ENCODE assay signal across 20 mouse cellular contexts in the genomic region with DNA sequence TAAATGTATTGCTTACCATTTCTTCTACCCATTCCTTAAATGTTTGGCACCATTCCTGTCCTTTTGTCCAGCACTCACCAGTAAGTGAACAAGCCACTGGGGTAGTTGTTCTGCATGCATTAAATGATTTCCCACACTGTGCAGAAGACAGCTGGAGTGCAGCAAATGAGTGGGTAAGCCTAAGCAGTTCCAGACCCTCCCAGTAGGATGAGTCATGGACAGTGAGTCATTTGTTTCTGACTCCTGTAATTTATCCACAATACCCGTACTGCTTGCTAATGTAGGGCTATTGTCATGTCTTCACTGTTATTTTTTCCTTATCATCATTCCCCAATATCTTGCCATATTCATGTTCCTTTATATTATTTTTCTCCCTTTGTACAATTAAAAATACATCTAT. TPM values are rescaled to one million over a fixed set of nuclear protein-coding genes. Genes with fewer than 3 reads are reported as not detected.
DNase-seq lines count a peak whose midpoint lies in the region; ATAC-seq lines count a peak whose summit lies in the region.
"Had no signal": no experiment of that assay in that cellular context is flagged by ENCODE, and none has a peak within 500 bp of the region (broad histone marks: within the 10 kb centered on the region; RNA-seq: fewer than 3 reads in every experiment).

No protein-coding gene starts in this region.

- no peaks in the 10 kb centered on the region for H3K36me3 ChIP-seq in hindbrain, embryonic 16.5 days (ENCODE audit: control insufficient read depth, insufficient read depth, low read length)
- H3K36me3 ChIP-seq: neural tube, embryonic 13.5 days had no signal

- peak; percentile 19 for DNase-seq in layer of hippocampus, adult 11-12 months (ENCODE audit: low spot score)
- no peak for DNase-seq in layer of hippocampus, postnatal 36 days
- peak; percentile 3 for DNase-seq in urinary bladder, postnatal 14 days (ENCODE audit: low spot score)
- no peak for DNase-seq in urinary bladder, postnatal 25 days (ENCODE audit: low spot score)
- DNase-seq in left cerebral cortex, postnatal 14 days (ENCODE audit: low spot score in 2 of 2), result peak; percentile 5 to 9
- no peak for DNase-seq in lung, postnatal 14 days
- DNase-seq: cerebellum, postnatal 25 days; heart, postnatal 14 days; kidney, adult 18-20 months; kidney, postnatal 36 days; thymus, postnatal 4 days had no signal

- 60% methylated on average over 1 of the region's 1 CpGs for WGBS in hindbrain, embryonic 16.5 days

- no peaks in the 10 kb centered on the region for H3K27me3 ChIP-seq in hindbrain, embryonic 16.5 days (replicated peaks; ENCODE audit: control insufficient read depth, insufficient read depth, low read length)
- H3K27me3 ChIP-seq: neural tube, embryonic 13.5 days had no signal

- H3K9me3 ChIP-seq in hindbrain, embryonic 16.5 days (ENCODE audit: control insufficient read depth, low read length), result no peaks in the 10 kb centered on the region
- H3K9me3 ChIP-seq: neural tube, embryonic 13.5 days had no signal

- intact Hi-C loops in left cerebral cortex, postnatal 14 days (cut with DNase I), result no loop called here

- no peak overlapping the region for H3K27ac ChIP-seq in hindbrain, embryonic 16.5 days (ENCODE audit: low read depth, low read length)
- H3K27ac ChIP-seq: hindbrain, postnatal 0 days; neural tube, embryonic 13.5 days had no signal

- no peak for ATAC-seq in hindbrain, embryonic 16.5 days
- ATAC-seq: activated CD4-positive, CD25-positive, alpha-beta regulatory T cell, adult 4 months; hindbrain, postnatal 0 days had no signal

- no peaks in the 10 kb centered on the region for H3K4me1 ChIP-seq in hindbrain, embryonic 16.5 days (ENCODE audit: control insufficient read depth, insufficient read depth, low read depth, low read length)
- H3K4me1 ChIP-seq: neural tube, embryonic 13.5 days had no signal

- no peak overlapping the region for H3K4me2 ChIP-seq in hindbrain, embryonic 16.5 days (ENCODE audit: low read length)
- H3K4me2 ChIP-seq: neural tube, embryonic 13.5 days had no signal

- H3K4me3 ChIP-seq in hindbrain, embryonic 16.5 days (ENCODE audit: low read length), result no peak overlapping the region
- H3K4me3 ChIP-seq: neural tube, embryonic 13.5 days had no signal

- H3K9ac ChIP-seq in hindbrain, embryonic 16.5 days (ENCODE audit: low read depth, low read length), result no peak overlapping the region
- H3K9ac ChIP-seq: neural tube, embryonic 13.5 days had no signal

RNA-seq across cellular contexts. Expression of a gene that starts 10.2 kb away (rescaled TPM):
- not detected for total RNA-seq in layer of hippocampus, postnatal 36 days (2021)
- not detected for total RNA-seq in left cerebral cortex, postnatal 14 days (2021)
- not detected in 2 replicates for polyA plus RNA-seq in hindbrain, embryonic 16.5 days (2015; fragmentation: Nextera tagmentation; extraction: Ambion mirVana)
- total RNA-seq: adrenal gland, postnatal 4 days; gastrocnemius, adult 8-10 months; heart, adult 8-10 months; heart, postnatal 14 days; hindbrain, postnatal 0 days had no signal
- polyA plus RNA-seq: activated CD4-positive, CD25-positive, alpha-beta regulatory T cell, adult 4 months; hindbrain, postnatal 0 days; limb, embryonic 14.5 days; liver, embryonic 16.5 days; neural tube, embryonic 13.5 days had no signal

Comparison
In these comparisons a context has a peak if more than half of its experiments do, and no peak if none do; other contexts are left out.
1. DNase-seq: peak in layer of hippocampus, adult 11-12 months (single experiment), urinary bladder, postnatal 14 days (single experiment) and left cerebral cortex, postnatal 14 days (2 of 2); none in layer of hippocampus, postnatal 36 days (0 of 2), urinary bladder, postnatal 25 days (single experiment) and lung, postnatal 14 days (single experiment).